Mouse (Mus musculus) embryonic stem cell, embryonic (primary cell): ENCODE results near the gene Gm20715.
"Not testable (repeated sequence)": the region's sequence is repeated elsewhere in the genome, so short reads cannot be mapped to it uniquely, and the experiment has no call there.

ENCODE experiments used
- CTCF ChIA-PET, 4 experiments: fragments of 300-600 bp in 2 of 4; fragments of 350-600 bp in 2 of 4; sonication (Branson Sonifier 250); formaldehyde crosslinking; loops; one replicate each; lab custom pipeline; 2022; ENCODE audit warnings: inconsistent platforms in 2 of 4; lab: Charles Lee
- POLR2A ChIA-PET, 4 experiments: fragments of 300-600 bp in 2 of 4; fragments of 350-600 bp in 2 of 4; sonication (Branson Sonifier 250); formaldehyde crosslinking; loops; one replicate each; lab custom pipeline; 2022; ENCODE audit warnings: antibody characterized with exemption in 4 of 4, inconsistent platforms in 1 of 4; lab: Charles Lee

The Gm20715 gene

GRCm38 (mm10) chr7:6389449-6389848 is 20.6 kb upstream of the Gm20715 start:
- ChIA-PET CTCF (interaction anchor here in 1 of 4 experiments (0.5 kb wide), 1 partner anchor 215 kb away, joined by 4 read pairs; no protein-coding TSS in a partner anchor), POLR2A (no interaction called here)

- ChIA-PET POLR2A (interaction anchor here in 3 of 4 experiments (0.8 to 1.7 kb wide), 11 partner anchors 12 to 330 kb away, joined by 3 to 5 read pairs (median 3); partner anchors contain the start of genes Zfp28 (in 2 of the 3), Zfp78 (in 2 of the 3), Gm20715 (in 1 of the 3) and Zfp667 (in 1 of the 3)), CTCF (interaction anchor here in 1 of 4 experiments (0.6 to 1.9 kb wide), 3 partner anchors 128 to 330 kb away, joined by 3 to 7 read pairs (median 4); no protein-coding TSS in a partner anchor)
Observed at GRCm38 (mm10) chr7:6397996-6398975, 11.8 kb upstream of the Gm20715 start, which contains the start of gene Smim17. Gene Smim17, plus strand, starts transcription at chr7:6398715.

GRCm38 (mm10) chr7:6414626-6415441 is 4.8 kb downstream of the Gm20715 start:
- CTCF ChIA-PET = interaction anchor here in 1 of 4 experiments (0.6 to 1.7 kb wide), 2 partner anchors 15 to 132 kb away, joined by 3 read pairs; no protein-coding TSS in a partner anchor
- POLR2A ChIA-PET = no interaction called here

- ChIA-PET POLR2A (no interaction called here), CTCF (interaction anchor here in 1 of 4 experiments (0.6 to 1.7 kb wide), 2 partner anchors 15 to 133 kb away, joined by 3 read pairs; no protein-coding TSS in a partner anchor)
Observed at GRCm38 (mm10) chr7:6415442-6415787, 5.3 kb downstream of the Gm20715 start.

- ChIA-PET CTCF (interaction anchor here in 1 of 4 experiments (1.4 kb wide), 1 partner anchor 10 kb away, joined by 9 read pairs; no protein-coding TSS in a partner anchor), POLR2A (no interaction called here)
Observed at GRCm38 (mm10) chr7:6419894-6420293, 9.8 kb downstream of the Gm20715 start.

GRCm38 (mm10) chr7:6429381-6429780 is 19.3 kb downstream of the Gm20715 start:
- ChIA-PET CTCF (interaction anchor here (0.5 to 2.4 kb wide), 21 partner anchors 9 to 489 kb away, joined by 3 to 28 read pairs (median 6); partner anchors contain the start of genes Zfp78 (in 3 of the 4), Gm20715 (in 1 of the 4), Zfp583 (in 1 of the 4) and Zfp667 (in 1 of the 4)), POLR2A (interaction anchor here in 2 of 4 experiments (0.9 to 1.4 kb wide), 3 partner anchors 46 to 67 kb away, joined by 3 to 6 read pairs (median 3); partner anchors contain the start of genes Zfp78 (in 2 of the 2) and Zfp28 (in 1 of the 2))

GRCm38 (mm10) chr7:6430342-6430741 is 20.3 kb downstream of the Gm20715 start:
- CTCF ChIA-PET = interaction anchor here (0.6 to 2.4 kb wide), 32 partner anchors 8 to 1740 kb away, joined by 3 to 28 read pairs (median 4); partner anchors contain the start of genes Zfp78 (in 4 of the 4), Gm20715 (in 1 of the 4), Olfr1344 (in 1 of the 4) and Zfp583 (in 1 of the 4)
- POLR2A ChIA-PET = interaction anchor here in 2 of 4 experiments (1.0 to 1.4 kb wide), 2 partner anchors 47 to 68 kb away, joined by 3 to 6 read pairs; partner anchors contain the start of genes Zfp28 (in 1 of the 2) and Zfp78 (in 1 of the 2)

GRCm38 (mm10) chr7:6438388-6438787 is 28.3 kb downstream of the Gm20715 start, which contains the start of gene Olfr1344:
Gene Olfr1344, plus strand, starts transcription at chr7:6438688.
- ChIA-PET POLR2A (no interaction called here), CTCF (interaction anchor here in 1 of 4 experiments (1.4 kb wide), 1 partner anchor 8 kb away, joined by 3 read pairs; no protein-coding TSS in a partner anchor)

- CTCF ChIA-PET = no interaction called here
- POLR2A ChIA-PET = no interaction called here
Observed at GRCm38 (mm10) chr7:6441173-6441572, 31.1 kb downstream of the Gm20715 start.

- POLR2A ChIA-PET = no interaction called here
- CTCF ChIA-PET = interaction anchor here in 1 of 4 experiments (1.3 kb wide), 1 partner anchor 78 kb away, joined by 3 read pairs; no protein-coding TSS in a partner anchor
Observed at GRCm38 (mm10) chr7:6447771-6448170, 37.7 kb downstream of the Gm20715 start.

GRCm38 (mm10) chr7:6455868-6456267 is 45.8 kb downstream of the Gm20715 start, which contains the start of gene Olfr1336:
Gene Olfr1336, plus strand, starts transcription at chr7:6456168.
- CTCF ChIA-PET = interaction anchor here in 1 of 4 experiments (1.0 kb wide), 1 partner anchor 21 kb away, joined by 4 read pairs; no protein-coding TSS in a partner anchor
- POLR2A ChIA-PET = no interaction called here

- ChIA-PET CTCF (interaction anchor here in 1 of 4 experiments (1.0 kb wide), 1 partner anchor 22 kb away, joined by 4 read pairs; no protein-coding TSS in a partner anchor), POLR2A (no interaction called here)
Observed at GRCm38 (mm10) chr7:6456399-6456798, 46.3 kb downstream of the Gm20715 start.

- ChIA-PET CTCF (no interaction called here), POLR2A (no interaction called here)
Observed at GRCm38 (mm10) chr7:6466951-6467350, 56.9 kb downstream of the Gm20715 start, which contains the start of gene Olfr1346. Gene Olfr1346, plus strand, starts transcription at chr7:6467101.

- POLR2A ChIA-PET = not testable (repeated sequence)
- CTCF ChIA-PET = interaction anchor here in 1 of 4 experiments (0.6 kb wide), 1 partner anchor 9 kb away, joined by 3 read pairs; no protein-coding TSS in a partner anchor
Observed at GRCm38 (mm10) chr7:6477633-6478032, 67.6 kb downstream of the Gm20715 start.

GRCm38 (mm10) chr7:6486841-6487240 is 76.8 kb downstream of the Gm20715 start, which contains the start of gene Olfr5:
Gene Olfr5, minus strand, starts transcription at chr7:6486941.
- POLR2A ChIA-PET = no interaction called here

More at GRCm38 (mm10) chr7:6486841-6487240, 76.8 kb downstream of the Gm20715 start, which contains the start of gene Olfr5:
- CTCF ChIA-PET = interaction anchor here in 1 of 4 experiments (0.6 kb wide), 1 partner anchor 51 kb away, joined by 3 read pairs; no protein-coding TSS in a partner anchor
